Mouse (Mus musculus): ENCODE measurements around the gene Zc3h10. TPM values are rescaled to one million over a fixed set of nuclear protein-coding genes. Genes with fewer than 3 reads are reported as not detected.
"Not testable (repeated sequence)": the region's sequence is repeated elsewhere in the genome, so short reads cannot be mapped to it uniquely, and the experiment has no call there.

The Zc3h10 gene
- polyA plus RNA-seq, 1 experiment from 2014 or later = 19.9 TPM

GRCm38 (mm10) chr10:128548947-128549681 is 1.5 kb upstream of the Zc3h10 start, which contains the start of gene Rpl41:
TSS of gene Rpl41 (minus strand) at chr10:128549305.
- Histone ChIP-seq H3K27me3 (ENCODE audit: insufficient read depth, poor library complexity, severe bottlenecking) (no peaks in the 10 kb centered on the region), H3K36me3 (peaks cover 20% of the 10 kb centered on the region), H3K4me1 (replicated peaks) (peaks cover 21% of the 10 kb centered on the region), H3K27ac (peak within 1 kb of the TSS; percentile 95), H3K4me3 (peak within 1 kb of the TSS; percentile 86), H3K9me3 (no peaks in the 10 kb centered on the region)
- WGBS = under 1% methylated on average over 31 of the region's 31 CpGs
- DNase-seq (ENCODE audit: low spot score) = peak; percentile 94

- not testable (repeated sequence) for H3K27me3 ChIP-seq (ENCODE audit: insufficient read depth, poor library complexity, severe bottlenecking); H3K9me3 ChIP-seq
- DNase-seq (ENCODE audit: low spot score) = peak; percentile 24
- WGBS = under 1% methylated on average over 30 of the region's 30 CpGs
- Histone ChIP-seq H3K4me3 (peak overlapping the region; percentile 86), H3K4me1 (replicated peaks) (peaks cover 30% of the 10 kb centered on the region), H3K36me3 (peaks cover 29% of the 10 kb centered on the region), H3K27ac (peak overlapping the region; percentile 95)
Observed at GRCm38 (mm10) chr10:128548051-128548791, 647 bp upstream of the Zc3h10 start.

- peak overlapping the region; percentile 93 for H3K27ac ChIP-seq
- H3K36me3 ChIP-seq = peaks cover 43% of the 10 kb centered on the region
- no peak for DNase-seq (ENCODE audit: low spot score)
- H3K27me3 ChIP-seq (ENCODE audit: insufficient read depth, poor library complexity, severe bottlenecking) = no peaks in the 10 kb centered on the region
- 30% methylated on average over 7 of the region's 7 CpGs for WGBS
- H3K9me3 ChIP-seq = no peaks in the 10 kb centered on the region
- peak overlapping the region; percentile 86 for H3K4me3 ChIP-seq
- peaks cover 30% of the 10 kb centered on the region for H3K4me1 ChIP-seq (replicated peaks)
Observed at GRCm38 (mm10) chr10:128546787-128547186, 787 bp downstream of the Zc3h10 start.

GRCm38 (mm10) chr10:128546361-128546760 is 1.2 kb downstream of the Zc3h10 start:
- WGBS = 18% methylated on average over 4 of the region's 4 CpGs
- Histone ChIP-seq H3K4me3 (peak overlapping the region; percentile 86), H3K36me3 (peaks cover 47% of the 10 kb centered on the region), H3K4me1 (replicated peaks) (peaks cover 30% of the 10 kb centered on the region), H3K27ac (peak overlapping the region; percentile 93), H3K27me3 (ENCODE audit: insufficient read depth, poor library complexity, severe bottlenecking) (no peaks in the 10 kb centered on the region), H3K9me3 (no peaks in the 10 kb centered on the region)
- no peak for DNase-seq (ENCODE audit: low spot score)

GRCm38 (mm10) chr10:128545570-128545898 is 2.0 kb downstream of the Zc3h10 start:
- no peak overlapping the region for H3K27ac ChIP-seq
- no peaks in the 10 kb centered on the region for H3K9me3 ChIP-seq
- DNase-seq (ENCODE audit: low spot score) = no peak
- peaks cover 53% of the 10 kb centered on the region for H3K36me3 ChIP-seq
- no peak overlapping the region for H3K4me3 ChIP-seq
- H3K4me1 ChIP-seq (replicated peaks) = peaks cover 30% of the 10 kb centered on the region
- WGBS = 91% methylated on average over 3 of the region's 3 CpGs
- H3K27me3 ChIP-seq (ENCODE audit: insufficient read depth, poor library complexity, severe bottlenecking) = no peaks in the 10 kb centered on the region

GRCm38 (mm10) chr10:128544674-128545569 is 2.7 kb downstream of the Zc3h10 start:
- no peaks in the 10 kb centered on the region for H3K27me3 ChIP-seq (ENCODE audit: insufficient read depth, poor library complexity, severe bottlenecking)
- no peak overlapping the region for H3K27ac ChIP-seq
- H3K4me1 ChIP-seq (replicated peaks) = peaks cover 30% of the 10 kb centered on the region
- WGBS = 96% methylated on average over 37 of the region's 37 CpGs
- no peak for DNase-seq (ENCODE audit: low spot score)
- H3K36me3 ChIP-seq = peaks cover 53% of the 10 kb centered on the region
- H3K9me3 ChIP-seq = no peaks in the 10 kb centered on the region
- 0 out of 2 replicates have a peak overlapping the region, but pooled peaks have one; percentile 2 for H3K4me3 ChIP-seq

GRCm38 (mm10) chr10:128544151-128544657 is 3.4 kb downstream of the Zc3h10 start:
- Histone ChIP-seq H3K9me3 (no peaks in the 10 kb centered on the region), H3K27ac (no peak overlapping the region), H3K4me3 (peak overlapping the region; percentile 2; the same call in 1 of the 2 replicates), H3K27me3 (ENCODE audit: insufficient read depth, poor library complexity, severe bottlenecking) (no peaks in the 10 kb centered on the region), H3K36me3 (peaks cover 53% of the 10 kb centered on the region), H3K4me1 (replicated peaks) (peaks cover 30% of the 10 kb centered on the region)
- 98% methylated on average over 15 of the region's 15 CpGs for WGBS
- no peak for DNase-seq (ENCODE audit: low spot score)

GRCm38 (mm10) chr10:128543100-128543499 is 4.5 kb downstream of the Zc3h10 start:
- 73% methylated on average over 2 of the region's 2 CpGs for WGBS
- Histone ChIP-seq H3K9me3 (no peaks in the 10 kb centered on the region), H3K27ac (no peak overlapping the region), H3K36me3 (peaks cover 53% of the 10 kb centered on the region), H3K4me1 (replicated peaks) (peaks cover 30% of the 10 kb centered on the region), H3K4me3 (no peak overlapping the region), H3K27me3 (ENCODE audit: insufficient read depth, poor library complexity, severe bottlenecking) (no peaks in the 10 kb centered on the region)
- no peak for DNase-seq (ENCODE audit: low spot score)

- Histone ChIP-seq H3K4me1 (replicated peaks) (peaks cover 13% of the 10 kb centered on the region), H3K27ac (no peak overlapping the region), H3K36me3 (peaks cover 26% of the 10 kb centered on the region), H3K27me3 (ENCODE audit: insufficient read depth, poor library complexity, severe bottlenecking) (peaks cover 6% of the 10 kb centered on the region; the same call in 1 of the 2 replicates), H3K9me3 (no peaks in the 10 kb centered on the region), H3K4me3 (no peak overlapping the region)
- 95% methylated on average over 1 of the region's 1 CpGs for WGBS
- DNase-seq (ENCODE audit: low spot score) = no peak
Observed at GRCm38 (mm10) chr10:128538340-128538870, 9.2 kb downstream of the Zc3h10 start.

GRCm38 (mm10) chr10:128536266-128536940 is 11.2 kb downstream of the Zc3h10 start:
- peak overlapping the region; percentile 20 for H3K27ac ChIP-seq

GRCm38 (mm10) chr10:128535624-128536265 is 11.8 kb downstream of the Zc3h10 start:
- H3K36me3 ChIP-seq = no peaks in the 10 kb centered on the region
- peaks cover 6% of the 10 kb centered on the region; the same call in 1 of the 2 replicates for H3K27me3 ChIP-seq (ENCODE audit: insufficient read depth, poor library complexity, severe bottlenecking)
- no peak for DNase-seq (ENCODE audit: low spot score)
- H3K4me3 ChIP-seq = peak overlapping the region; percentile 36
- H3K9me3 ChIP-seq = no peaks in the 10 kb centered on the region
- 71% methylated on average over 4 of the region's 4 CpGs for WGBS
- peak overlapping the region; percentile 20 for H3K27ac ChIP-seq
- H3K4me1 ChIP-seq (replicated peaks) = peaks cover 11% of the 10 kb centered on the region; the same call in 1 of the 2 replicates

More at GRCm38 (mm10) chr10:128536266-128536940, 11.2 kb downstream of the Zc3h10 start:
- WGBS = 18% methylated on average over 18 of the region's 18 CpGs
- Histone ChIP-seq H3K9me3 (no peaks in the 10 kb centered on the region), H3K4me3 (peak overlapping the region; percentile 36), H3K36me3 (peaks cover 6% of the 10 kb centered on the region), H3K4me1 (replicated peaks) (peaks cover 11% of the 10 kb centered on the region; the same call in 1 of the 2 replicates), H3K27me3 (ENCODE audit: insufficient read depth, poor library complexity, severe bottlenecking) (peaks cover 6% of the 10 kb centered on the region; the same call in 1 of the 2 replicates)
- peak; percentile 88 for DNase-seq (ENCODE audit: low spot score)
